Mouse (Mus musculus) hindbrain, postnatal 0 days (tissue): Measurements from ENCODE around the gene Hnrnpr. TPM values are rescaled to one million over a fixed set of nuclear protein-coding genes. Genes with fewer than 3 reads are reported as not detected.

Source experiments
- ATAC-seq: fragments of 200-750 bp; cut with Nextera tagmentation; 2 replicates; pipeline ENCODE4 v1.8.0; 2017; ENCODE audit warnings: mild to moderate bottlenecking, moderate TSS enrichment, moderate library complexity
- DNase-seq: peaks from one replicate; pipeline ENCODE4 v3.0.0-alpha.2; 2015; ENCODE audit warnings: low spot score
- H3K27ac ChIP-seq: fragments of 300-500 bp; sonication (generic); 2 replicates; pipeline ENCODE4 v1.5.1; 2014; ENCODE audit warnings: mild to moderate bottlenecking
- H3K27me3 ChIP-seq: fragments of 300-500 bp; sonication (generic); 2 replicates; pipeline ENCODE4 v1.6.1; 2014; ENCODE audit warnings: low read length, mixed read lengths; ENCODE audit not compliant: insufficient read depth
- H3K36me3 ChIP-seq: fragments of 300-500 bp; sonication (generic); 2 replicates; pipeline ENCODE4 v1.6.1; 2014; ENCODE audit warnings: low read length, mixed read lengths; ENCODE audit not compliant: insufficient read depth
- H3K4me1 ChIP-seq: fragments of 300-500 bp; sonication (generic); 2 replicates; pipeline ENCODE4 v1.6.1; 2014; ENCODE audit warnings: antibody characterized with exemption, low read length, mixed read lengths; ENCODE audit not compliant: insufficient read depth
- H3K4me2 ChIP-seq: fragments of 300-500 bp; sonication (generic); 2 replicates; pipeline ENCODE4 v1.6.1; 2014; ENCODE audit warnings: low read depth, mild to moderate bottlenecking, low read length, moderate library complexity, mixed read lengths
- H3K4me3 ChIP-seq: fragments of 300-500 bp; sonication (generic); 2 replicates; pipeline ENCODE4 v1.5.1; 2014; ENCODE audit warnings: low read length
- H3K9ac ChIP-seq: fragments of 300-500 bp; sonication (generic); replicated peaks from 2 replicates; pipeline ENCODE4 v1.6.1; 2014; ENCODE audit warnings: mild to moderate bottlenecking, low read length, moderate library complexity, mixed read lengths
- H3K9me3 ChIP-seq: fragments of 300-500 bp; sonication (generic); 2 replicates; pipeline ENCODE4 v1.6.1; 2016; ENCODE audit warnings: low read length, mixed read lengths
- CTCF ChIP-seq: IDR thresholded peaks from 2 replicates; pipeline ENCODE4 v1.5.1; 2016; ENCODE audit warnings: antibody characterized with exemption, control low read depth, low read depth
- WGBS: fragments of 180-500 bp; shearing (Covaris S2); extraction: QIAGEN DNeasy Blood & Tissue Kit; methylation state at CpG from one replicate; pipeline ENCODE4 v1.1.7; 2014; 5-methylcytosine and 5-hydroxymethylcytosine counted together
- polyA plus RNA-seq: library from polyadenylated mRNA; unstranded; fragments of >200 nt; fragmentation: Nextera tagmentation; extraction: Ambion mirVana; gene quantifications from 2 replicates; pipeline ENCODE4 v1.2.1, GENCODE M21; 2015
- total RNA-seq: library from RNA; depleted of rRNA; stranded (reverse); fragments of >200 nt; gene quantifications from 2 replicates; pipeline ENCODE4 v1.2.3, GENCODE M21; 2014

Hnrnpr gene
- total and polyA plus RNA-seq, 2 experiments from 2014 or later: 69.0 to 159 TPM

DNA sequence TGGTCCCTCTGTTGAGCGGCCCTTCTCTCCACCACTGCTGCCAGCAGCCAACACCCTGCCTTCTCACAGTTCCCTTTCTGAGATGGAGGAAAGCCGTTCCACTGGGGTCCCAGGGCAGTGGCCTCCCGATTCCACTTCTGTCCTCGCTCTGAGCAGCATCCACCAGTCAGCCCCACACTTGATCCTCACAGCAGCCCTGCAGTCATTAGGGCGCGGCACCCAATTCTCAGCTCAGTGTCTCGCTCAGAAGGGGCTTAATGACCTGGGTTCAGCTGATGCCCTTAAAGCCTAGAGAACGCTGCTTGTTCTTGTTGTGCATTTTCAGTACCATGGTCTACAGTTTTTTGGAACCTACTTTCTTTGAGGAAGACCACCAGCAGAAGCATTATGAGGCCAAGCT, 29.6 kb upstream of the Hnrnpr start:
- H3K4me2 ChIP-seq: no peak overlapping the region
- no peak for DNase-seq
- TF ChIP-seq CTCF: no peak
- no peaks in the 10 kb centered on the region for H3K9me3 ChIP-seq
- H3K36me3 ChIP-seq: no peaks in the 10 kb centered on the region
- no peak overlapping the region for H3K9ac ChIP-seq
- no peak overlapping the region for H3K4me3 ChIP-seq
- H3K27me3 ChIP-seq: no peaks in the 10 kb centered on the region
- no peak for ATAC-seq
- peaks cover 18% of the 10 kb centered on the region for H3K4me1 ChIP-seq
- no peak overlapping the region for H3K27ac ChIP-seq
- WGBS: 87% methylated on average over 8 of the region's 8 CpGs

DNA sequence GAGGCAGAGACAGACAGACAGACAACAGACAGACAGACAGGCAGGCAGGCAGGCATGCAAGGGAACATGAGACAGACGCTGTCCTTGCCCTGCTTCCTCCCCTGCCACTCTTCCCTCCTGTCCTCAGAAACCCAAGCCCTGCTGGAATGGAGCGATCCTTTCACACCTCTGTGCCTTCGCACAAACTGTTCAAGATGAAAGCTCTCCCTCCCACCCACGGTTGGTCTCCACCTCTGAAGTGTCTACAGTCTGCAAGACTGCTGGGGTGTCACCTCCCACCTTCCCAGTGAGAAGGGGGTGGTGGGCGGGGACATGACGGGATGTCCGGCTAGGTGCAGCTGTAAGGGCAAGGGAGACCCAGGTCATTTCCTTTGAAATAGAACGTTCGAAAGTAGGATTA, 29.1 kb upstream of the Hnrnpr start:
- no peak overlapping the region for H3K4me2 ChIP-seq
- peaks cover 21% of the 10 kb centered on the region for H3K4me1 ChIP-seq
- 72% methylated on average over 9 of the region's 9 CpGs for WGBS
- H3K4me3 ChIP-seq: no peak overlapping the region
- no peak for TF ChIP-seq CTCF
- H3K9me3 ChIP-seq: no peaks in the 10 kb centered on the region
- no peaks in the 10 kb centered on the region for H3K27me3 ChIP-seq
- no peak overlapping the region for H3K9ac ChIP-seq
- no peak overlapping the region for H3K27ac ChIP-seq
- DNase-seq (no peak), ATAC-seq (no peak)
- H3K36me3 ChIP-seq: no peaks in the 10 kb centered on the region

DNA sequence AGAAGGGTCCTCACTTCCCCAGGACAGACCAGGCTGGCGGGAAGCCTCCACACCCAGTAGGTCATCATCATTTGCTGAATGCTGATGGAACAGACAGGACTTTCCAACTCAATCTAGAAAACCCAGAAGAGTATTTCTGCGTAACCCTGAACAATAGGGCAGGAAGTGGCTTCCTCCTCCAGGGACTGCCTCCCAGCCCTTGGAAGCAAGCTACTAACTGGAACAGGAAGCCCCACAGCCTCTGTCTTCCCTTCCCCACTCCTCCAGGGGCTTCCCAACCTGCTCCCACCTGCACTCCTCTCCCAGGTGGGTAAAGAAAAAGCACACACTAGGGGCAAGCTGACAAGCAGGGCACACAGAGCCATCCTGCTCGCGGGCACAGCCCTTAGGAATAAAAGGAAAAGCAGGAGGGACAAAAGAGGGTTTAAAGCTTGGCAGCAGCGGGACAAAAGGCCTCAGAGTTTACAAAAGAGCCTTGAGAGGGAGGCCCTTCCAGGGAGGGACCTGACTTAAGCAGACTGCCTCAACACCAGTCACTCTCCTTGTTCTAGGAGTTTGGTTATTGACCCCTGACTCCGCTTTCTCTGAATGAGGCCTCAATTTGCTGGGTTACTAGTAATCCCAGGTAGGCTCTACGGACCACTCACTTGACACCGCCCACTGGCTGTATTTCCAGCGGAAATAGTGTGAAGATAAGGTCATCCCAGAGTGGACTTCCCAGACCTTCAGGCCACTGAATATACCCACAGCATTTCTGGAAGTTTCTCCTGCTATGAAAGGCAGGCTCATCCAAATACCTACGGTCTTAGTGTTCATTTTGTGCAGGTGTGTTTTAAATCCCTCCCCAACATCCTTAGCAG, 27.9 kb upstream of the Hnrnpr start:
- DNase-seq (peak; percentile 21), ATAC-seq (no peak)
- Histone ChIP-seq H3K4me2 (no peak overlapping the region), H3K36me3 (no peaks in the 10 kb centered on the region), H3K4me3 (no peak overlapping the region), H3K27me3 (no peaks in the 10 kb centered on the region), H3K9me3 (no peaks in the 10 kb centered on the region), H3K9ac (no peak overlapping the region), H3K4me1 (peaks cover 22% of the 10 kb centered on the region), H3K27ac (peak overlapping the region; percentile 94)
- no peak for TF ChIP-seq CTCF
- 23% methylated on average over 10 of the region's 10 CpGs for WGBS

DNA sequence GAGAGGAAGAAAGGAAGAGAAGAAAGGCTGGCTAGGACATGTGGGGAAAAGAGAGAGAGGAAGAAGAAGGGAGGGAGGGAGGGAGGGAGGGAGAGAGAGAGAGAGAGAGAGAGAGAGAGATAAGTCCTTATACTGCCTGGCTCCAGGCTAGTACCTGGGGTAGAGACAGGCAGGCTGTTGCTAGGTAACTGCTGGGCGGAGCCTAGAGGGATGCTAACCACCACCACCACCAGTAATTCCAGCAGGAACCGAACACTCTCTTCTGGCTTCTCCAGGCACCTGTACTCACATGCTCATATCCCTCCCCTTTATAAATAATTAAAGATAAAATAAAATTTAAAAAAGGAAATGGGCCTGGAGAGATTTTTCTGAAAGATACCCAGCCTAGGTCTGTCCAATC, 27.0 kb upstream of the Hnrnpr start:
- Histone ChIP-seq H3K4me1 (peaks cover 22% of the 10 kb centered on the region), H3K27me3 (no peaks in the 10 kb centered on the region), H3K36me3 (peaks cover 4% of the 10 kb centered on the region; the same call in 1 of the 2 replicates), H3K9me3 (no peaks in the 10 kb centered on the region), H3K4me2 (peak overlapping the region; percentile 73; the same call in 1 of the 2 replicates), H3K4me3 (no peak overlapping the region), H3K9ac (no peak overlapping the region; the same call in 1 of the 2 replicates), H3K27ac (peak overlapping the region; percentile 94)
- no peak for TF ChIP-seq CTCF
- DNase-seq (peak; percentile 59), ATAC-seq (peak; percentile 19; the same call in 1 of the 2 replicates)
- 13% methylated on average over 2 of the region's 2 CpGs for WGBS

DNA sequence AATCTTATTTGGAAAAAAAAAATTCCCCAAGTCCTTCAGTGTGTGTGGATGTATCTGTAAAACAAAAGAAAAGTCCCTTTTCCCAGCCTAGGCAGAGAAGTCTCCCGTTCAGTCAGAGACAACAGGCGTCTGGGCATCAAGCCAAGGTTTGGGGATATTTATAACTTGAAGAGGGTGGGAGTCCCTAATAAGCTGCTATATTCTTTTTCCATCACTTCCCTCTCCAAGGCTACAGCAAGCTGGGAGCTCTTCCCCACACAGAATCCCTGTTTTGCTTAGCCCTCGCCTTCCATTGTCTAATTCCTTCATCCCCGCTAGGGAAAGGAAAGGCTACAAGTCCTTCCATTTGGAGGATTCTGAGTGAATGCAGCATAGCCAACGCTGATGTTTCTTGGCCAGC, 26.3 kb upstream of the Hnrnpr start, which contains the start of gene Zfp46:
Gene Zfp46 (plus strand): TSS at position 229 of the 400 bp plus-strand sequence.
- no peak for ATAC-seq
- 14% methylated on average over 5 of the region's 5 CpGs for WGBS

DNA sequence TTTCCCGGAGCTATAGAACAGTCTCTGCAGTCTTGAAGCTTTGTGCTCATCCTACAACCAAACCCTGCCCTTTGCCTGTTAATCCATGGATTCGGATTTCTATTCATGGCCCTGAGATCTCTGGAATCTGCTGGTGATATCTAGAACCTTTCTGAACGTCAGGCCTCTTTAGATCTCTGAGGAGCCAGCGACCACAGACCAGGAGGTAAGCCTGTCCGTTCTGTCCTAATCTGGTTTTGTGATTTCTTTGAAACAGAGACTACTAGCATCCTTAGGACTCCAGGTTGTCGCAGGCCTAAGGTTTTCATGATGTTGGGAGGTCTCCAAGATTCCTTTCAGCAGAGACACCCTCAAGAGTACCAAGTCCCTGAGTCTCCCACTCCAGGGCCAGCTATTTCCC, 25.9 kb upstream of the Hnrnpr start:
- ATAC-seq: no peak
- peaks cover 5% of the 10 kb centered on the region; the same call in 1 of the 2 replicates for H3K36me3 ChIP-seq
- H3K9me3 ChIP-seq: no peaks in the 10 kb centered on the region
- no peak for TF ChIP-seq CTCF
- DNase-seq: no peak
- H3K4me3 ChIP-seq: peak overlapping the region; percentile 52
- H3K4me2 ChIP-seq: peak overlapping the region; percentile 73
- 13% methylated on average over 6 of the region's 6 CpGs for WGBS
- peaks cover 22% of the 10 kb centered on the region for H3K4me1 ChIP-seq
- H3K27me3 ChIP-seq: no peaks in the 10 kb centered on the region
- peak overlapping the region; percentile 69 for H3K9ac ChIP-seq
- peak overlapping the region; percentile 94 for H3K27ac ChIP-seq

More for the DNA sequence above, 26.3 kb upstream of the Hnrnpr start, which contains the start of gene Zfp46:
- Histone ChIP-seq H3K27me3 (no peaks in the 10 kb centered on the region), H3K4me1 (peaks cover 22% of the 10 kb centered on the region), H3K9ac (peak within 1 kb of the TSS; percentile 69), H3K9me3 (no peaks in the 10 kb centered on the region), H3K36me3 (peaks cover 4% of the 10 kb centered on the region; the same call in 1 of the 2 replicates), H3K27ac (peak within 1 kb of the TSS; percentile 94), H3K4me2 (peak within 1 kb of the TSS; percentile 73), H3K4me3 (peak within 1 kb of the TSS; percentile 52)
- DNase-seq: peak; percentile 91
- TF ChIP-seq CTCF: no peak
